Mouse (Mus musculus): Measurements from ENCODE around the gene Nin. TPM values are rescaled to one million over a fixed set of nuclear protein-coding genes. Genes with fewer than 3 reads are reported as not detected.

Gene Nin
- total and polyA plus RNA-seq, 3 experiments = 48.4 to 49.1 TPM; not detected in 1

- Histone ChIP-seq H3K79me2 (ENCODE audit: control insufficient read depth, insufficient read depth, low read length, poor library complexity) (no peaks in the 10 kb centered on the region), H3K36me3 (ENCODE audit: control insufficient read depth in 1 of 2, insufficient read depth in 2 of 2, low read length in 2 of 2) (peaks cover 0 to 25% of the 10 kb centered on the region in 2 experiments; a peak in 2 of 4 replicates), H3K9ac (ENCODE audit: control insufficient read depth, low read depth, low read length, poor library complexity, severe bottlenecking) (no peak overlapping the region), H3K27ac (ENCODE audit: control insufficient read depth, low read depth, low read length) (no peak overlapping the region), H3K4me1 (ENCODE audit: control insufficient read depth in 1 of 2, insufficient read depth in 2 of 2, low read length in 2 of 2) (no peaks in the 10 kb centered on the region), H3K27me3 (ENCODE audit: control insufficient read depth in 1 of 2, insufficient read depth in 2 of 2, low read length in 2 of 2) (no peaks in the 10 kb centered on the region), H3K9me3 (replicated peaks; ENCODE audit: insufficient read depth, low read length) (no peaks in the 10 kb centered on the region), H3K4me3 (ENCODE audit: control insufficient read depth in 1 of 2, insufficient read depth in 1 of 2, low read depth in 2 of 2, low read length in 2 of 2) (no peak overlapping the region)
- no peak for DNase-seq (ENCODE audit: low read depth, low spot score)
- no peak for TF ChIP-seq MAZ (IDR thresholded peaks at IDR 0.05; ENCODE audit: low read depth, low read length)
- no peak for TF ChIP-seq ZKSCAN1 (IDR thresholded peaks at IDR 0.05; ENCODE audit: low read depth, low read length)
- no peak for TF ChIP-seq POLR2AphosphoS5 (IDR thresholded peaks at IDR 0.05; ENCODE audit: borderline replicate concordance, low read depth, low read length)
- TF ChIP-seq POLR2A (IDR thresholded peaks at IDR 0.05; ENCODE audit: control insufficient read depth in 1 of 2, insufficient read depth in 1 of 2, low read depth in 1 of 2, low read length in 2 of 2, poor library complexity in 1 of 2) = no peak
- TF ChIP-seq BHLHE40 (IDR thresholded peaks at IDR 0.05; ENCODE audit: borderline replicate concordance, low read depth, low read length) = no peak
- TF ChIP-seq CHD2 (IDR thresholded peaks at IDR 0.05; ENCODE audit: low read length) = no peak
- TF ChIP-seq E2F4 (IDR thresholded peaks at IDR 0.05; ENCODE audit: borderline replicate concordance, low read depth, low read length) = no peak
- TF ChIP-seq MEF2A (IDR thresholded peaks at IDR 0.05; ENCODE audit: extremely low read depth, insufficient replicate concordance, low read depth, low read length, poor library complexity, severe bottlenecking) = no peak
- TF ChIP-seq NELFE (IDR thresholded peaks at IDR 0.05; ENCODE audit: low read depth, low read length) = no peak
- TF ChIP-seq MXI1 (IDR thresholded peaks at IDR 0.05; ENCODE audit: low read depth, low read length) = no peak
Observed at GRCm38 (mm10) chr12:70044353-70044752, 69.2 kb downstream of the Nin start.

- TF ChIP-seq MEF2A (IDR thresholded peaks at IDR 0.05; ENCODE audit: extremely low read depth, insufficient replicate concordance, low read depth, low read length, poor library complexity, severe bottlenecking) (no peak), TAL1 (IDR thresholded peaks at IDR 0.05; ENCODE audit: low read length) (no peak), MXI1 (IDR thresholded peaks at IDR 0.05; ENCODE audit: low read depth, low read length) (no peak), NRF1 (IDR thresholded peaks at IDR 0.05; ENCODE audit: insufficient read depth, low read depth, low read length, poor library complexity, severe bottlenecking) (no peak), GABPA (IDR thresholded peaks at IDR 0.05; ENCODE audit: low read depth, low read length) (no peak), CHD2 (IDR thresholded peaks at IDR 0.05; ENCODE audit: low read length) (no peak), EP300 (IDR thresholded peaks at IDR 0.05; ENCODE audit: low read depth in 1 of 2, low read length in 2 of 2) (no peak), GATA1 (IDR thresholded peaks at IDR 0.05; ENCODE audit: low read depth, low read length) (no peak), POLR2A (IDR thresholded peaks at IDR 0.05; ENCODE audit: control insufficient read depth in 1 of 2, insufficient read depth in 1 of 2, low read depth in 1 of 2, low read length in 2 of 2, poor library complexity in 1 of 2) (no peak), CHD1 (IDR thresholded peaks at IDR 0.05; ENCODE audit: low read depth, low read length) (no peak), KAT2A (conservative IDR thresholded peaks at IDR 0.05; ENCODE audit: low read depth, low read length) (no peak), POLR2AphosphoS5 (IDR thresholded peaks at IDR 0.05; ENCODE audit: borderline replicate concordance, low read depth, low read length) (no peak), ZNF384 (IDR thresholded peaks at IDR 0.05; ENCODE audit: low read depth, low read length) (no peak), NELFE (IDR thresholded peaks at IDR 0.05; ENCODE audit: low read depth, low read length) (no peak), UBTF (IDR thresholded peaks at IDR 0.05; ENCODE audit: borderline replicate concordance, insufficient read depth, low read depth, low read length) (no peak), USF1 (IDR thresholded peaks at IDR 0.05; ENCODE audit: low read depth, low read length) (no peak), BHLHE40 (IDR thresholded peaks at IDR 0.05; ENCODE audit: borderline replicate concordance, low read depth, low read length) (no peak), JUND (IDR thresholded peaks at IDR 0.05; ENCODE audit: low read depth, low read length) (no peak), MAX (IDR thresholded peaks at IDR 0.05; ENCODE audit: low read length) (no peak)
- H3K9ac ChIP-seq (ENCODE audit: control insufficient read depth, low read depth, low read length, poor library complexity, severe bottlenecking) = no peak overlapping the region
- H3K79me2 ChIP-seq (ENCODE audit: control insufficient read depth, insufficient read depth, low read length, poor library complexity) = no peaks in the 10 kb centered on the region
- H3K27me3 ChIP-seq (ENCODE audit: control insufficient read depth in 1 of 2, insufficient read depth in 2 of 2, low read length in 2 of 2) = no peaks in the 10 kb centered on the region
- H3K27ac ChIP-seq (ENCODE audit: control insufficient read depth, low read depth, low read length) = no peak overlapping the region
- no peak overlapping the region for H3K4me3 ChIP-seq (ENCODE audit: control insufficient read depth in 1 of 2, insufficient read depth in 1 of 2, low read depth in 2 of 2, low read length in 2 of 2)
- no peaks in the 10 kb centered on the region for H3K4me1 ChIP-seq (ENCODE audit: control insufficient read depth in 1 of 2, insufficient read depth in 2 of 2, low read length in 2 of 2)
- no peaks in the 10 kb centered on the region for H3K9me3 ChIP-seq (replicated peaks; ENCODE audit: insufficient read depth, low read length)
- no peak for DNase-seq (ENCODE audit: low read depth, low spot score)
- H3K36me3 ChIP-seq (ENCODE audit: control insufficient read depth in 1 of 2, insufficient read depth in 2 of 2, low read length in 2 of 2) = peaks cover 0 to 33% of the 10 kb centered on the region in 2 experiments; a peak in 2 of 4 replicates
Observed at GRCm38 (mm10) chr12:70043421-70043820, 70.1 kb downstream of the Nin start.

Data from MEL (cell line).